Mouse (Mus musculus) kidney, postnatal 0 days (tissue): ENCODE results near the gene Tcf15. TPM values are rescaled to one million over a fixed set of nuclear protein-coding genes. Genes with fewer than 3 reads are reported as not detected.

ENCODE experiments used
- ATAC-seq: fragments of 200-750 bp; cut with Nextera tagmentation; replicated peaks from 2 replicates; pipeline ENCODE4 v1.8.0; 2017; ENCODE audit warnings: low read depth, moderate number of reproducible peaks, moderate TSS enrichment, moderate library complexity; ENCODE audit not compliant: low FRiP score
- DNase-seq: peaks from one replicate; pipeline ENCODE4 v3.0.0-alpha.2; 2016; ENCODE audit warnings: low spot score
- H3K27ac ChIP-seq: fragments of 300-500 bp; sonication (generic); 2 replicates; pipeline ENCODE4 v1.5.1; 2014; ENCODE audit warnings: mild to moderate bottlenecking
- H3K27me3 ChIP-seq: fragments of 300-500 bp; sonication (generic); 2 replicates; pipeline ENCODE4 v1.6.1; 2014; ENCODE audit warnings: low read length, mixed read lengths; ENCODE audit not compliant: insufficient read depth
- H3K36me3 ChIP-seq: fragments of 300-500 bp; sonication (generic); 2 replicates; pipeline ENCODE4 v1.6.1; 2014; ENCODE audit warnings: low read length, mixed read lengths; ENCODE audit not compliant: insufficient read depth
- H3K4me1 ChIP-seq: fragments of 300-500 bp; sonication (generic); replicated peaks from 2 replicates; pipeline ENCODE4 v1.6.1; 2014; ENCODE audit warnings: antibody characterized with exemption, low read length, mixed read lengths; ENCODE audit not compliant: insufficient read depth
- H3K4me2 ChIP-seq: fragments of 300-500 bp; sonication (generic); 2 replicates; pipeline ENCODE4 v1.6.1; 2014; ENCODE audit warnings: mild to moderate bottlenecking, low read length, moderate library complexity, mixed read lengths
- H3K4me3 ChIP-seq: fragments of 300-500 bp; sonication (generic); replicated peaks from 2 replicates; pipeline ENCODE4 v1.5.1; 2014; ENCODE audit warnings: low read depth, low read length
- H3K9ac ChIP-seq: fragments of 300-500 bp; sonication (generic); 2 replicates; pipeline ENCODE4 v1.6.1; 2014; ENCODE audit warnings: low read depth, low read length
- H3K9me3 ChIP-seq: fragments of 300-500 bp; sonication (generic); replicated peaks from 2 replicates; pipeline ENCODE4 v1.6.1; 2016; ENCODE audit warnings: low read length, inconsistent platforms, mixed read lengths
- CTCF ChIP-seq: IDR thresholded peaks from 2 replicates; pipeline ENCODE4 v1.5.1; 2016; ENCODE audit warnings: antibody characterized with exemption, low read depth, mild to moderate bottlenecking, moderate library complexity
- WGBS: fragments of 180-500 bp; shearing (Covaris S2); extraction: QIAGEN DNeasy Blood & Tissue Kit; methylation state at CpG from one replicate; pipeline ENCODE4 v1.1.7; 2014; 5-methylcytosine and 5-hydroxymethylcytosine counted together
- polyA plus RNA-seq: library from polyadenylated mRNA; unstranded; fragments of >200 nt; fragmentation: Nextera tagmentation; extraction: Ambion mirVana; gene quantifications from 2 replicates; pipeline ENCODE4 v1.2.1, GENCODE M21; 2015

Gene Tcf15
- polyA plus RNA-seq, 1 experiment from 2014 or later = 15.5 TPM

GRCm38 (mm10) chr2:152176659-152177058, 33.3 kb downstream of the Tcf15 start:
- H3K27me3 ChIP-seq = no peaks in the 10 kb centered on the region
- H3K4me3 ChIP-seq = no peak overlapping the region
- H3K4me2 ChIP-seq = no peak overlapping the region
- no peak for ATAC-seq
- no peak overlapping the region for H3K27ac ChIP-seq
- no peak overlapping the region for H3K9ac ChIP-seq
- WGBS = 85% methylated on average over 6 of the region's 6 CpGs
- H3K36me3 ChIP-seq = no peaks in the 10 kb centered on the region
- TF ChIP-seq CTCF = no peak
- no peaks in the 10 kb centered on the region for H3K9me3 ChIP-seq
- DNase-seq = no peak
- H3K4me1 ChIP-seq = no peaks in the 10 kb centered on the region

GRCm38 (mm10) chr2:152177162-152177805, 33.9 kb downstream of the Tcf15 start:
- no peak overlapping the region; the same call in 1 of the 2 replicates for H3K27ac ChIP-seq
- no peaks in the 10 kb centered on the region for H3K4me1 ChIP-seq
- 16% methylated on average over 24 of the region's 24 CpGs for WGBS
- H3K9me3 ChIP-seq = no peaks in the 10 kb centered on the region
- no peaks in the 10 kb centered on the region for H3K27me3 ChIP-seq
- no peak overlapping the region for H3K9ac ChIP-seq
- no peak overlapping the region for H3K4me3 ChIP-seq
- DNase-seq = peak; percentile 36
- no peak for TF ChIP-seq CTCF
- ATAC-seq = no peak
- H3K4me2 ChIP-seq = peak overlapping the region; percentile 36
- no peaks in the 10 kb centered on the region for H3K36me3 ChIP-seq

GRCm38 (mm10) chr2:152177806-152178170, 34.4 kb downstream of the Tcf15 start:
- H3K27ac ChIP-seq = no peak overlapping the region
- H3K9ac ChIP-seq = no peak overlapping the region
- no peaks in the 10 kb centered on the region for H3K36me3 ChIP-seq
- H3K4me3 ChIP-seq = no peak overlapping the region
- H3K27me3 ChIP-seq = no peaks in the 10 kb centered on the region
- DNase-seq = no peak
- WGBS = 71% methylated on average over 6 of the region's 6 CpGs
- H3K9me3 ChIP-seq = no peaks in the 10 kb centered on the region
- no peak for ATAC-seq
- H3K4me2 ChIP-seq = no peak overlapping the region
- H3K4me1 ChIP-seq = no peaks in the 10 kb centered on the region
- no peak for TF ChIP-seq CTCF

GRCm38 (mm10) chr2:152178345-152178744, 35.0 kb downstream of the Tcf15 start:
- no peak for DNase-seq
- Histone ChIP-seq H3K9ac (no peak overlapping the region), H3K27ac (no peak overlapping the region), H3K4me2 (no peak overlapping the region), H3K9me3 (no peaks in the 10 kb centered on the region), H3K27me3 (no peaks in the 10 kb centered on the region), H3K4me3 (no peak overlapping the region), H3K4me1 (no peaks in the 10 kb centered on the region), H3K36me3 (no peaks in the 10 kb centered on the region)
- ATAC-seq = no peak
- WGBS = 86% methylated on average over 3 of the region's 3 CpGs
- no peak for TF ChIP-seq CTCF

- Histone ChIP-seq H3K36me3 (no peaks in the 10 kb centered on the region), H3K4me3 (no peak overlapping the region), H3K9me3 (no peaks in the 10 kb centered on the region), H3K27ac (no peak overlapping the region), H3K4me1 (no peaks in the 10 kb centered on the region), H3K27me3 (no peaks in the 10 kb centered on the region), H3K9ac (no peak overlapping the region), H3K4me2 (no peak overlapping the region)
- ATAC-seq = no peak
- TF ChIP-seq CTCF = no peak
- 80% methylated on average over 2 of the region's 2 CpGs for WGBS
- no peak for DNase-seq
Measured at GRCm38 (mm10) chr2:152179301-152179700, 35.9 kb downstream of the Tcf15 start.

GRCm38 (mm10) chr2:152180323-152180722, 37.0 kb downstream of the Tcf15 start:
- no peaks in the 10 kb centered on the region for H3K36me3 ChIP-seq
- no peak overlapping the region for H3K9ac ChIP-seq
- ATAC-seq (peak; percentile 84), DNase-seq (peak; percentile 86)
- no peaks in the 10 kb centered on the region for H3K4me1 ChIP-seq
- no peak overlapping the region for H3K4me2 ChIP-seq
- TF ChIP-seq CTCF = 0 out of 2 replicates have a peak, but pooled peaks have one; percentile 19
- WGBS = 23% methylated on average over 6 of the region's 6 CpGs
- H3K27ac ChIP-seq = peak overlapping the region; percentile 25; the same call in 1 of the 2 replicates
- no peaks in the 10 kb centered on the region for H3K9me3 ChIP-seq
- H3K4me3 ChIP-seq = no peak overlapping the region
- no peaks in the 10 kb centered on the region for H3K27me3 ChIP-seq

GRCm38 (mm10) chr2:152187132-152187531, 43.8 kb downstream of the Tcf15 start:
- no peak for TF ChIP-seq CTCF
- no peaks in the 10 kb centered on the region for H3K4me1 ChIP-seq
- no peak overlapping the region for H3K4me3 ChIP-seq

More at GRCm38 (mm10) chr2:152187132-152187531, 43.8 kb downstream of the Tcf15 start:
- no peak for DNase-seq
- Histone ChIP-seq H3K36me3 (no peaks in the 10 kb centered on the region), H3K27ac (no peak overlapping the region), H3K27me3 (no peaks in the 10 kb centered on the region), H3K9me3 (no peaks in the 10 kb centered on the region), H3K4me2 (no peak overlapping the region), H3K9ac (no peak overlapping the region)
- WGBS = 81% methylated on average over 5 of the region's 5 CpGs
- no peak for ATAC-seq
